Mouse (Mus musculus): ENCODE data around the gene Vta1.

The Vta1 gene

GRCm38 (mm10) chr10:14705072-14706066 lies at the start of gene Vta1, which contains the start of gene Nmbr:
TSS of gene Vta1 (minus strand) at chr10:14705560.
TSS of gene Nmbr (plus strand) at chr10:14705591.
- peak; percentile 94 to 98 for DNase-seq

GRCm38 (mm10) chr10:14734285-14734684 lies 28.9 kb upstream of the Vta1 start:
- no peak for DNase-seq

GRCm38 (mm10) chr10:14725671-14726070 lies 20.3 kb upstream of the Vta1 start:
- no peak for DNase-seq

- no peak for DNase-seq
Measured at GRCm38 (mm10) chr10:14718114-14718513, 12.8 kb upstream of the Vta1 start, which contains the start of gene Gje1. TSS of gene Gje1 (minus strand) at chr10:14718214.

- no peak for DNase-seq
Measured at GRCm38 (mm10) chr10:14703830-14704420, 1.4 kb downstream of the Vta1 start.

GRCm38 (mm10) chr10:14703239-14703638 lies 2.1 kb downstream of the Vta1 start:
- DNase-seq = no peak

- no peak for DNase-seq
Measured at GRCm38 (mm10) chr10:14690349-14690748, 15.0 kb downstream of the Vta1 start.

GRCm38 (mm10) chr10:14688785-14689442 lies 16.4 kb downstream of the Vta1 start:
- no peak for DNase-seq

- DNase-seq = no peak
Measured at GRCm38 (mm10) chr10:14685663-14686062, 19.7 kb downstream of the Vta1 start.

GRCm38 (mm10) chr10:14666147-14666546 lies 39.2 kb downstream of the Vta1 start:
- DNase-seq = no peak

GRCm38 (mm10) chr10:14660875-14661274 lies 44.5 kb downstream of the Vta1 start:
- DNase-seq = no peak

- DNase-seq = no peak
Measured at GRCm38 (mm10) chr10:14639635-14640034, 65.7 kb downstream of the Vta1 start.

- DNase-seq = no peak
Measured at GRCm38 (mm10) chr10:14639043-14639442, 66.3 kb downstream of the Vta1 start.

GRCm38 (mm10) chr10:14625706-14626105 lies 79.7 kb downstream of the Vta1 start:
- DNase-seq = no peak

GRCm38 (mm10) chr10:14619156-14619555 lies 86.2 kb downstream of the Vta1 start:
- no peak for DNase-seq

GRCm38 (mm10) chr10:14618301-14618700 lies 87.1 kb downstream of the Vta1 start:
- no peak for DNase-seq

GRCm38 (mm10) chr10:14615441-14615840 lies 89.9 kb downstream of the Vta1 start:
- DNase-seq = no peak

GRCm38 (mm10) chr10:14607597-14607996 lies 97.8 kb downstream of the Vta1 start:
- DNase-seq = no peak
